Mouse (Mus musculus) kidney, postnatal 36 days (tissue): ENCODE measurements around the gene Scgb1b18.
"Not testable (repeated sequence)": the region's sequence is repeated elsewhere in the genome, so short reads cannot be mapped to it uniquely, and the experiment has no call there.

Experiments used
- DNase-seq, 2 experiments: peaks; one replicate each; pipeline ENCODE4 v3.0.0; 2021 to 2022; ENCODE audit warnings: mixed read lengths in 2 of 2

Scgb1b18 gene

GRCm38 (mm10) chr7:33185268-33185667, at the start of gene Scgb1b18:
Scgb1b18 (plus strand) TSS chr7:33185568.
- not testable (repeated sequence) for DNase-seq

DNA sequence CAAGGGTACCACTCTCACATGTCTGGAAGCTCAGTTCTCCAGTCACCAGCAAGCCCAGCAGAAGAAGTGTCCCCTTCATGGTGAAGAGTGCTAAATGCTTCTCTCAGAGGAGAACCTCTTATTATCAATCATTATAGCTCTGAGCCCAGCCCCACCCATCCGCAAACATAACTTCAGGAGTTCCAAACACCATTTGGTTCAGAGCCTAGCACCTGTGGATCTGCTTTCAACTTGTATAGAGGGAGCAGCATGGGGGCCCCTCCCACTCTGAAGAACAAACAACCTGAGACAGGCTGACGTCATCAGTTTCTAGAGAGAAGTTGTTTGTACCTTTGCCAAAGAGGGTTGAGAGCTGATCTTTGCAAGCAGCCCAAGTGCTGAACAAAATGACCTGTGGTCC, 11.6 kb upstream of the Scgb1b18 start, which contains the start of gene Scgb2b18:
Gene Scgb2b18 (minus strand): TSS at position 101 of the 400 bp plus-strand sequence.
- DNase-seq, result not testable (repeated sequence)
